Mouse (Mus musculus) lung, adult 2 months (tissue): ENCODE data around the gene Homer3. TPM values are rescaled to one million over a fixed set of nuclear protein-coding genes. Genes with fewer than 3 reads are reported as not detected.
A peak's percentile ranks its signal among the peaks of the same experiment; 100 is the strongest.

Source experiments
- DNase-seq: peaks from one replicate; pipeline ENCODE4 v3.0.0; 2022
- H3K4me1 ChIP-seq: fragments of 200-500 bp; 2 replicates; pipeline ENCODE4 v1.6.1; 2011; ENCODE audit warnings: low read length; ENCODE audit not compliant: control insufficient read depth, insufficient read depth
- H3K4me3 ChIP-seq: fragments of 200-500 bp; replicated peaks from 2 replicates; pipeline ENCODE3; 2011; ENCODE audit warnings: low read depth, mild to moderate bottlenecking, control low read depth, low read length; ENCODE audit errors: extremely low read depth
- CTCF ChIP-seq: fragments of 200-500 bp; IDR thresholded peaks from 2 replicates; pipeline ENCODE4 v1.5.1; 2011; ENCODE audit warnings: mild to moderate bottlenecking, low read length, control low read depth; ENCODE audit not compliant: insufficient read depth
- POLR2A ChIP-seq: fragments of 200-500 bp; IDR thresholded peaks from 2 replicates; pipeline ENCODE4 v1.6.1; 2011; ENCODE audit warnings: low read depth, mild to moderate bottlenecking, control low read depth, low read length, borderline replicate concordance; ENCODE audit errors: extremely low read depth
- WGBS: fragments of 180-500 bp; shearing (Covaris S2); methylation state at CpG from one replicate; pipeline ENCODE4 v1.1.7; 2018; 5-methylcytosine and 5-hydroxymethylcytosine counted together
- polyA plus RNA-seq: library from polyadenylated mRNA; depleted of rRNA; stranded (reverse); fragments of >200 nt; gene quantifications from 2 replicates; pipeline ENCODE4 v1.2.3, GENCODE M21; 2012

The Homer3 gene
- polyA plus RNA-seq, 1 experiment, result 75.0 TPM

DNA sequence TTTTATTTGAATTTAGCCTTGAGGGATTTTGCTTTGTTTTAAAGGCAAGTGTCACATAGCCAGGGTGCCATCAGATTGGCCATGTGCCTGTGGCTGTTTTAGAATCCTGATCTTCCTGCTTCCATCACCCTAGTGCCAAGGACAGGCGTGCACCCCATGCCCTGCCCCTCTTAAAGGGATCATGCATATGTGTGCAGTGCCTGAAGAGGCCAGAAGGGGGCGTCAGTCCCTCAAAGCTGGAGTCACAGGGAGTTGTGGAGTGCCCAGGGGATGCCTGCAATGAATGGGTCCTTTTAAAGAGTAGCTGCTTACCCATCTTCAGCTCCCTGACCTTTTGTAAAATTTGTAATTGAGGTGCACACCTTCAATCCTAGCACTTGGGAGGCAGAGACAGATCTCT is 26.7 kb downstream of the Homer3 start:
- TF ChIP-seq CTCF (peak; percentile 48), POLR2A (no peak)
- 23% methylated on average over 2 of the region's 2 CpGs for WGBS
- Histone ChIP-seq H3K4me3 (no peak overlapping the region), H3K4me1 (no peaks in the 10 kb centered on the region)
- DNase-seq, result no peak

DNA sequence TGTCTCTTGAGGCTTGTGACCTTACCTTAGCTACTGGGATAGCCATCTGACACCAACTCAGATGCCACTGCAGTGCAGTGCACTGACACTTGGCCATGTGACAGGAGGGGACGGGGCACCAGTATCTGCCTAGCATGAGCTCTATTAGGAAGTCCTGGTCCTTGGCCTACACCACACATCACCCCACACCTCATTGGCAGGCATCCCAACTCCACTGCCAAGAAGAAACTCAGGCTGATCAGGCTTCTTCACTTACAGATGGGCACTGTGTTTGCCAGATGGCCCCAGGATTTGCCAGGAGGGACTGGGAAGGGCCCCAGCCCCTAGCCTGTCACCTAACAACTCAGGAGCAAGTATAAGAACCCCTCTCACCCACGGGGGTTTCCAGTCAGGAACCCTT is 30.8 kb downstream of the Homer3 start:
- 49% methylated on average over 2 of the region's 2 CpGs for WGBS
- TF ChIP-seq POLR2A (no peak), CTCF (no peak)
- no peak for DNase-seq
- no peaks in the 10 kb centered on the region for H3K4me1 ChIP-seq
- H3K4me3 ChIP-seq, result no peak overlapping the region

DNA sequence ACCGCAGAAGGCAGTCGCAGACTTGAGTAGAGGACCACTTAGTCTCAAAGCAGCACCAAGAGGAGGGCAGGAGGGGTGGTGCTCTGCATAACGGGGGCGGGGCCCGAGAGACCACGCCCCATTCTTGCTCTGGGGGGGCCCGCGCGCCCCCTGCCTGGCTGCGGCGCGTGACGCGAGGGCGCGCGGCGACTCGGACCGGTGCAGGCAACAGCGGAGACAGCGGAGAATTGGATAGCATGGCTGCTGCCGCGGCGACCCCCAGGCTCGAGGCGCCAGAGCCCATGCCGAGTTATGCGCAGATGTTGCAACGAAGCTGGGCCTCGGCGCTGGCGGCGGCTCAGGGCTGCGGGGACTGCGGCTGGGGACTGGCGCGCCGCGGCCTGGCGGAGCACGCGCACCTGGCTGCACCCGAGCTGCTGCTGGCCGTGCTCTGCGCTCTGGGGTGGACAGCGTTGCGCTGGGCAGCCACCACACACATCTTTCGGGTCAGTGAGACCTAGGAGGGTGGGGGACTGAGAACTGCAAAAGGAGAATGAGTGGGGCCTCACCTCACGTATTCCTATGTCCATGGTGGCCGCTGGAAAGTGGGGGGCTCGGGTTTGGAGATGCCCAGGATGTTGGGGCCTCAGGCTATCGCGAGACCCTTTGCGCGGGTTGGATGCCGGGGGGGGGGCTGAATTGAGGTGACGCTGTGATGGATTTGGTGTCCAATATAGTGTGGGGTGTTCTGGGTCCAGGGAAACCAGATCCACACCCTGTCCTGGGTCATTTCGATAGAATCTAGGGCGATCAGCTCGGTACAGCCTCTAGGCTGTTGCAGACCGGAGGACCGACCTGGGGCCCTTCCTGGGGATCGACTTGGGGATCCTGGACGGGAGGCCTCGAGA is 33.2 kb downstream of the Homer3 start, which contains the start of gene Cers1:
Cers1 (plus strand) TSS at position 152 of the 887 bp plus-strand sequence.
- Histone ChIP-seq H3K4me3 (peak within 1 kb of the TSS; percentile 61), H3K4me1 (no peaks in the 10 kb centered on the region)
- peak; percentile 56 for DNase-seq
- 6% methylated on average over 66 of the region's 66 CpGs for WGBS
- TF ChIP-seq CTCF (no peak), POLR2A (no peak)

DNA sequence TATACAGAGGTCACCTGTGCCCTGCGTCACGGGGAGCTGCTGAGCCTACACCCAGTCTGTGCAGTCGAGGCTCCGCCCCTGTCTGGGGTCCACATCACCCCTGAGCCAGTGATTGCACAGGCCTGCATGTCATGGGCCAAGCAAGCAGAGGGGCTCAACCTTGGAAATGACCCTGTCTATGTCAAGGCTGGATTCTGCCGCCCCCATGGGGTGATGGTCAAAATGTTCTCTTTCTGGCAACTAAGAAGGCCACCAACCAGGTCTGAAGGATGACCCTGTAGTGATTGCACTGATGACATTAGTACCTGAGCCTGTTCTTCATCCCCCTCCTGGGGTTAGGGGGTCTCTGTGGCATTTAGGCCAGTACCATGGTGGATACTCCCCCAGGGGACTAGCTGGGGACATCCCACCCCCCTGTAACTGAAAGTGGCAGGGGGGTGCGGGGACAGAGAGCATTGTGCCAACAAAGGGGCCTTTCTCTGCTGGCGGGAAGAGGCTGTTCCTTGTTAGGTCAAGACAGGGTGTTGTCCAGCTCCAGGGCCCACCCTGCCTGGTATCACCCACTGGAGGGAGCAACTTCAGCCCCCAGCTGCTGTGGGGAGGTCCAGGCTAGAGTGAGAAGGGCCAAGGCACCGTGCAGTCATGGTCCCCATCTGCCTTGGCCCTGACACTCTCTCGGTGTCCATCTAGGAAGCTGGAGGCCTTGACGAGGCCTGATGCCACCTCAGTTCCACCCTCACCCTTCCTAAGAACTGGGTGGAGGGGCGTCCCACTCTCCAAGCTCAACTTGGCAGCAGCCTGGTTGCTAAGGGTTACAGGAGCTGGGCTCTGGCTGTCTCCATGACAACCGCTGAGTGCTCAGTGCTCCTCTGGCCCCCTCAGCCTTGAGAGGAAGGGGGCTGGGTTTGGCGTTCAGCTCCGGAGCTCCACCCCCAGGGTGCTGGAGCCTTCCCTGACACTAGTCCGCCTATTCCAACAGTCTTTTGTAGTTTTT is 34.2 kb downstream of the Homer3 start:
- no peak for TF ChIP-seq POLR2A
- TF ChIP-seq CTCF, result no peak
- Histone ChIP-seq H3K4me3 (no peak overlapping the region), H3K4me1 (no peaks in the 10 kb centered on the region)
- no peak for DNase-seq
- 31% methylated on average over 15 of the region's 15 CpGs for WGBS

DNA sequence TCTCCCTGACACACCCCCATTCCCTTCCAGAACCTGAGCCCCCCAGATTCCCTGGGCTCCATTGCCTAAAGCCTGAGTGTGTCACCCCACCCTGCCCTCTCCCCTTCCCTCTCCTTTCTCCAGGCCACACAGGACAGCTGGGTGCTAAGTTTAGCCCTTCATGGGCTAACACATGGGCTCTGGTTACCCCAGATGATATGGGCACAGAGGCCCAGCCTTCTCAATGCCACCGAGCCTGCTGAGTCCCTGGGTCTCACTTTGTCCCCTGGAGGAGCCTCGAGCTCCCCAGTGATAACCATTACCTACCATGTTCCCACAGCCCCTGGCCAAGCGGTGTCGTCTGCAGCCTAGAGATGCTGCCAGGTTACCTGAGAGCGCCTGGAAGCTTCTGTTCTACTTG is 35.2 kb downstream of the Homer3 start:
- H3K4me3 ChIP-seq, result no peak overlapping the region
- no peak for DNase-seq
- WGBS, result 87% methylated on average over 5 of the region's 5 CpGs
- no peaks in the 10 kb centered on the region for H3K4me1 ChIP-seq
- no peak for TF ChIP-seq POLR2A
- no peak for TF ChIP-seq CTCF

DNA sequence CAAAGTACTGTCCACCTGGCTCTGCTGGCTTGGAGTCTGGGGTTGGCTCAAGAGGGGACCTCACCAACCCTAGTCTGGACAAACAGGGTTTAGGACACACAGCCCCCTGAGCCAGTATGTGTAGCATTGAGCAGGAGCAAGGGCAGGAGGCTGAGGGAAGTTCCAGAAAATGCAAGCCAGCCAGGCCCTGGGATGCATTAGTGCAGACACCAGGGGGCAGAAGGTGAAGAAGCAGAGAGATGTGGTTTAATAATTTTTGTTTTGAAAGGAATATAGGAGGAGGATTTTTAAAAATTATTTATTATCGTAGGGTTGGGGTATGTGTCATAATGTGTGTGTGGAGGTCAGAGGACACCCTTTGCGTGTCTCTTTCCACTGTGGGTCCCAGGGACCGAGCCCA is 41.1 kb downstream of the Homer3 start:
- no peaks in the 10 kb centered on the region for H3K4me1 ChIP-seq
- WGBS, result 90% methylated on average over 3 of the region's 3 CpGs
- H3K4me3 ChIP-seq, result no peak overlapping the region
- TF ChIP-seq POLR2A, result no peak
- TF ChIP-seq CTCF, result no peak
- DNase-seq, result no peak

DNA sequence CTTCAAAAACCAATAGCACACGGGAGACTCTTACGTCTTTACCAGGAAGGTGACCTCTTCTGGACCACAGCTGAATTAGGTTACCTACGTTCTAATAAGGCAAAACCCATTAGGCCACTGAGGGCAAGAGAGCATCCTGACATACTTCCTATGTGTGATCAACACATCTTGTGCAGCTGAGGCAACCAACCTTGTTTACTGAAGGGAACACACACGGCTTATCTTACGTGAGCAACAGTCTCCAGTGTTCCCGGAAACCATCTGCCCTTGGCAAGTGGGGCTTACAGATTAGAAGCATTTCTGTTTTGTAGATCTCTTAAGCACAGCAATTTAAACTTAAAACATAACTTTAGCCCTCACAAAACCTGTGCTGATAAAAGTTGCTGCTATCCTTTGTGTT is 44.9 kb downstream of the Homer3 start:
- H3K4me1 ChIP-seq, result no peaks in the 10 kb centered on the region
- TF ChIP-seq CTCF, result no peak
- no peak for TF ChIP-seq POLR2A
- no peak overlapping the region for H3K4me3 ChIP-seq
- WGBS, result 87% methylated on average over 6 of the region's 6 CpGs
- no peak for DNase-seq

DNA sequence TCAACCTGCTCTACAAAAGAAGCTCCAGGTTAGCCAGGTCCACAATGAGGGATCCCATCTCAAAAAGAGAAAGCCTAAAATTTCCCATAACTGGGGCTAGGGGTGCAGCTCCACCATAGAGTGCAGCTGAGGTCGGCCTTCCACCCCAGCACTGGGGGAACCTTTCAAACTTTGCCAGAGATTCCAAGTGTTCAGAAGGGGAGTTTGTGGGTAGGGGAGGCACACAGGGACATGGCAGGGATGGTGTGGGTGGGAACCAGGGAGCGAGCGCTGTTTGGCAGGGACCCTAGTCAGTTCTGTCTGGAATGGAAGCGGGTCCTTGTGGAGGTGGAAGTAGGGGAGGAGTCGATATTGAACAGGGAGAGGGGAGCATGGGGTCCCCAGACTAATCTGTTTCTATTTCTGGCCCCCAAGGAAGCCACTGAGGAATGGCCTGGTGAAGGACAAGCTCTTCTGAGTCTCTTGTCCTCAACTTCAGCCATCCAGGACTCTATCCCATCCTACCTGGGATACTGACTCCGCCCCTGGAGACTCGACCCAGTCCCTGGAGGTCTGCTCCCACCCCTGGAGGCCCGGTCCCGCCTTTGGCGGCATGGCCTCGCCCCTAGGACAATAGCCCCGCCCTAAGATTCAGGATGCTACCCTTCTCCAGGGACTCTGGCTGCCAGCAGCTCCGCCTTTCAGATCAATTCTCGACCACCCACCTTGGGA is 46.7 kb downstream of the Homer3 start, which contains the start of gene Gdf1:
Gdf1 (plus strand) TSS at position 694 of the 711 bp plus-strand sequence.
- Histone ChIP-seq H3K4me1 (no peaks in the 10 kb centered on the region), H3K4me3 (no peak within 1 kb of the TSS)
- 37% methylated on average over 14 of the region's 14 CpGs for WGBS
- DNase-seq, result no peak
- TF ChIP-seq CTCF (no peak), POLR2A (no peak)
